Mouse (Mus musculus) brain, embryonic 14.5 days (tissue): ENCODE results near the gene Gm4567.
"Not testable (repeated sequence)": the region's sequence is repeated elsewhere in the genome, so short reads cannot be mapped to it uniquely, and the experiment has no call there.

Experiments
- CTCF ChIP-seq: fragments of 200-500 bp; IDR thresholded peaks from 2 replicates; pipeline ENCODE4 v1.5.1; 2012; ENCODE audit warnings: inconsistent platforms, mild to moderate bottlenecking, moderate library complexity, borderline replicate concordance; ENCODE audit not compliant: insufficient read depth, insufficient read length; ENCODE audit errors: extremely low read depth
- POLR2A ChIP-seq: fragments of 200-500 bp; IDR thresholded peaks from 2 replicates; pipeline ENCODE4 v1.6.1; 2012; ENCODE audit warnings: mild to moderate bottlenecking, inconsistent platforms, borderline replicate concordance; ENCODE audit not compliant: poor library complexity, insufficient read depth, insufficient read length, severe bottlenecking; ENCODE audit errors: extremely low read depth

DNA sequence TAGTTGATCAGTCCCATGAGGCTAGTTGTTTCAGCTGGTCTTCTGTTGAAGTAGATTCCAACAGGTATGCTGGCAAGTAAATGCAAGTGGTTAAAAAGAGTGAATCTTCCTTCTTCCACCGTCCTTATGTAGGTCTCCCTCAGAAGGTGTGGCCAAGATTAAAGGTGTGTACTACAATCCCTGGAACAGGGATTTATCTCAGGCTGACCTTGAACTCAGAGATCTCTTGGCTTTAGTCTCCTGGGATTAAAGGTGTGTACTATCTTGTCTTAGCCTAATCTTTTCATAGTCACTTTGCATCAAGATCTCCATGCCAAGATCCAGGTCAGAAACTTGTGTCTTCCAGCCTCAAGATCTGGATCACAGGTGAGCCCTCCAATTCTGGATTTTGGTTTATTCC, at the start of gene Gm4567:
- TF ChIP-seq CTCF, POLR2A: not testable (repeated sequence)
